Mouse (Mus musculus): ENCODE results near the gene Defb39. TPM values are rescaled to one million over a fixed set of nuclear protein-coding genes. Genes with fewer than 3 reads are reported as not detected.

Defb39 gene
- not detected for total RNA-seq (2021)
- long read RNA-seq, experiment 1: 0 reads
- long read RNA-seq, experiment 2: 0 reads

GRCm38 (mm10) chr8:19064710-19065109, at the start of gene Defb39:
Defb39 (minus strand) TSS chr8:19064810.
- no peak for DNase-seq

DNA sequence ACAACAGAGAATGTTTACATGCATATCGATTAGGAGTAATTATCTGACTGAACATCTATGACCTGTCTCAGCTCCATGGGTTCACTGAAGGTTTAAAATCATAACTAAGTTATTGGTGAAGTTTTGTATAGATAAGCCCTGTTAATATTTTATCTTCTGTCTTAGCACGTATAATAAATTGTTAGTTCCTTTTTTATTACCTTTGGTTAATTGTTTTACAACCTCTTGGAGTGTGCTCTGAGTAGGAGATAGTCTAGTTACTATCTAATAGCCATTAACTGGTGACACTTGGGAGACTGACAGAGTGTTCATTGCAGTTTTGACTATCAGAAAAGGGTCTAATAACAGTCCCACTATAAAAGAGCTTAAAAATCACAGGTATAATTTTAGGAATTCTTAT, 1.4 kb upstream of the Defb39 start:
- DNase-seq: no peak

DNA sequence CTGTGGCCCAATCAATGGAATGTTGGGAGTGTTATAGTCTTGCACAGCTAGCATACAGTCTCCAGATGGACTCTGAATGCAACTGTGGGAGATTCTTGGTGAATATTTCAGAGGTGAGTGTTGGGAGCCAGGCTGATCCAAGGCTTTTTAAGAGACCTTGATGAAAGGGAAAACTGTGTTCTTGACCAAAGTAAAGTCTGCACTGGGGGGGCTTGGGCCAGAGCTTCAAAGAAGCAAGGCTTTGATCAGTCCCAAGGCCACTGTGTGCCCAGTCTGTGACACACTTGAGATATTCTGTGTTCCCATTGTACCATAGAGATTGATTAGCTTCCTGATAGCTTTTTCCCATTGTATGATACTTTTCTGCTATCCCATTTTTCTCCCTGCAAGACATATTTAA, 1.7 kb downstream of the Defb39 start:
- DNase-seq: no peak

DNA sequence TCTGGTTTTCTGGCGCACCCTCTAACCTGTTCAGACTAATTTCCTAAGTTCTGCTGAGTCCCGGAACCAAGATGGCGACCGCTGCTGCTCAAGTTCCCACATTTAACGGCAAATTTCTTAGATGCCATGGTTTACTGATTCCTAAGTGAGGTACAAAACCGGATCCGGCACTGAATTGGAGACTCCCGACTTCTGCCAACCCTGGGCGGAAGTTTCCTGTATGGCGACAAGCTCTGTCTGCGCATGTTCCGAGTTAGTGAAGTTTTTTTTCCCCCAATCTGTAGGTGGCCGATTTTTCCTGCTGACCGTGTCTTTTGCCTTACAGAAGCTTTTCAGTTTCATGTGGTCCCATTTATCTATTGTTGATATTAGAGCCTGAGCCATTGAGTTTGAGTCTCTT, 19.4 kb downstream of the Defb39 start:
- DNase-seq: no peak

GRCm38 (mm10) chr8:19026466-19026865, 38.1 kb downstream of the Defb39 start, which contains the start of gene Defb38:
Defb38 (minus strand) TSS chr8:19026566.
- DNase-seq: no peak

Other genes starting within 250 kb of the Defb39 start
- not detected for gene Defb40, start 86.6 kb downstream of the Defb39 start, total RNA-seq (2021)
- gene Defb37, start 73.8 kb downstream of the Defb39 start, total RNA-seq (2021): not detected
- not detected for gene Defb38, start 38.2 kb downstream of the Defb39 start, total RNA-seq (2021)
- not detected for gene Defb12, start 50.0 kb upstream of the Defb39 start, total RNA-seq (2021)
- gene Defb34, start 58.9 kb upstream of the Defb39 start, total RNA-seq (2021): not detected
- not detected for gene Gm45826, start 76.0 kb upstream of the Defb39 start, total RNA-seq (2021)
- gene Defb14, start 129.5 kb upstream of the Defb39 start, total RNA-seq (2021): not detected
- not detected for gene Defb4, start 133.9 kb upstream of the Defb39 start, total RNA-seq (2021)
- gene Defb6, start 160.7 kb upstream of the Defb39 start, total RNA-seq (2021): not detected
- not detected for gene Defb46, start 175.1 kb upstream of the Defb39 start, total RNA-seq (2021)
- not detected for gene Defb5, start 182.8 kb upstream of the Defb39 start, total RNA-seq (2021)
- not detected for gene Defb3, start 228.6 kb upstream of the Defb39 start, total RNA-seq (2021)